Mouse (Mus musculus) liver, postnatal 0 days (tissue): ENCODE measurements around the gene Snx25. TPM values are rescaled to one million over a fixed set of nuclear protein-coding genes. Genes with fewer than 3 reads are reported as not detected.

Experiments
- ATAC-seq: fragments of 200-750 bp; cut with Nextera tagmentation; 2 replicates; pipeline ENCODE4 v1.8.0; 2017; ENCODE audit warnings: mild to moderate bottlenecking, moderate library complexity
- DNase-seq: peaks from one replicate; pipeline ENCODE4 v3.0.0-alpha.2; 2016
- H3K27ac ChIP-seq: fragments of 300-500 bp; sonication (generic); 2 replicates; pipeline ENCODE4 v1.5.1; 2014; ENCODE audit warnings: antibody characterized with exemption, moderate library complexity, mild to moderate bottlenecking, low read depth
- H3K27me3 ChIP-seq: fragments of 300-500 bp; sonication (generic); 2 replicates; pipeline ENCODE4 v1.6.1; 2014; ENCODE audit warnings: low read length, control low read depth, mixed read lengths; ENCODE audit not compliant: insufficient read depth
- H3K36me3 ChIP-seq: fragments of 300-500 bp; sonication (generic); replicated peaks from 2 replicates; pipeline ENCODE4 v1.6.1; 2014; ENCODE audit warnings: mild to moderate bottlenecking, control low read depth, low read length, moderate library complexity, mixed read lengths; ENCODE audit not compliant: insufficient read depth
- H3K4me1 ChIP-seq: fragments of 300-500 bp; sonication (generic); 2 replicates; pipeline ENCODE4 v1.6.1; 2014; ENCODE audit warnings: antibody characterized with exemption, mild to moderate bottlenecking, control low read depth; ENCODE audit not compliant: insufficient read depth
- H3K4me2 ChIP-seq: fragments of 300-500 bp; sonication (generic); 2 replicates; pipeline ENCODE4 v1.6.1; 2014; ENCODE audit warnings: low read depth, mild to moderate bottlenecking, low read length, moderate library complexity, mixed read lengths
- H3K4me3 ChIP-seq: fragments of 300-500 bp; sonication (generic); 2 replicates; pipeline ENCODE4 v1.5.1; 2014; ENCODE audit warnings: low read depth, low read length
- H3K9ac ChIP-seq: fragments of 300-500 bp; sonication (generic); replicated peaks from 2 replicates; pipeline ENCODE4 v1.6.1; 2014; ENCODE audit warnings: mild to moderate bottlenecking, moderate library complexity
- H3K9me3 ChIP-seq: fragments of 300-500 bp; sonication (generic); 2 replicates; pipeline ENCODE4 v1.6.1; 2016; ENCODE audit warnings: mild to moderate bottlenecking, control low read depth, low read length, mixed read lengths
- CTCF ChIP-seq: sonication (generic); IDR thresholded peaks from 2 replicates; pipeline ENCODE4 v1.5.1; 2016; ENCODE audit warnings: antibody characterized with exemption, low read depth
- EP300 ChIP-seq: IDR thresholded peaks from 2 replicates; pipeline ENCODE4 v1.6.1; 2016; ENCODE audit warnings: antibody characterized with exemption, low read depth, mild to moderate bottlenecking
- WGBS: fragments of 180-500 bp; shearing (Covaris S2); extraction: QIAGEN DNeasy Blood & Tissue Kit; methylation state at CpG from one replicate; pipeline ENCODE4 v1.1.7; 2014; ENCODE audit not compliant: insufficient replicate concordance; 5-methylcytosine and 5-hydroxymethylcytosine counted together
- polyA plus RNA-seq: library from polyadenylated mRNA; unstranded; fragments of >200 nt; fragmentation: Nextera tagmentation; extraction: Ambion mirVana; gene quantifications from 2 replicates; pipeline ENCODE4 v1.2.1, GENCODE M21; 2015

Snx25 gene
- 3.7 and 4.2 TPM in 2 replicates for polyA plus RNA-seq

DNA sequence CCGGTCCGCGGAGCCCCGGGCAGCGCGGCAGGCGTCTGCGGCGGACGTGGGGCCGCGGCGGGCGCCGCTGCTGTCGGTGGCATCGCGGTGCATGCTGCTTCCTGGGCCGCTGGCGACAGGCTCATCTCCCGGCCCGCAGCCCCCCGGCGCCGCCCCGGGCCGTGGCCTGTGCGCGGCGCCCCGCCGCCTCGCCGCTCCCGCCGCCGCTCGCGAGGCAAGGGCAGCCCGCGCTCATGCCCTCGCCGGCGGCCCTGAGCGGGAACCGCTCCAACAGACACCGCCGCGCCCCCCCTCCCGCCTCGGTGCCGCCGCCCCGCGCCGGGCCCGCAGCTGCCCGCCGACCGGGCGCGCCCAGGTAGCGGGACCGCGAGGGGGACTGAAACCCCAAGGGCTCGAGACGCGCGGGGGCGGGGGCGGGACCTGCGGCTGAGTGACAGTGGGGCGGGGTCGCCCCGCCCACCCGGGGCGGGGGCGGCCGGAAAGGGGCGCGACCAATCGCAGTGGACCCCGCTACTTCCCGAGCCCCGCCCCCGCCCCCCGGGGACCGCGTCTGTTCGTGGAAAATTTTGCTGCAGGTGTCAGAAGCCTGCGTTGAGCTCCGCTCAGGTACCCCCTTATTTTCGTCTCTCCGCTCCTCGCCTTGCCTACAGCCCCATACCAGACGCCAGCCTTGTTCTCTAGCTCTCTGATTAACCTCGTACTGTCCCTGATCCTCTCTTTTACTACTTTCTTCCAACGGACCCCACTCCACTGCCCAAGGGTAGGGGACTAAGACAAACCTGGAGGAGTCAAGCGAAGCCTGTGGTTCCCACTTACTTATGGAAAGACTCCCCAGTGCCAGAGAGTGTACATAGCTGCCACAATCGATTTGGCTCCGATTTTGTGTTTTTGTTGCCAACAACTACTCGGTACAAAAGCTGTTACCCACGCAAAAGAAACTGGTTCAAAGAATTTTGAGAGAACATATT, at the start of gene Snx25:
Gene Snx25 (minus strand): TSS at position 96 of the 968 bp plus-strand sequence.
- ATAC-seq (peak; percentile 88), DNase-seq (peak; percentile 92)
- H3K4me3 ChIP-seq: peak within 1 kb of the TSS; percentile 84
- no peaks in the 10 kb centered on the region for H3K9me3 ChIP-seq
- peak within 1 kb of the TSS; percentile 57 for H3K27ac ChIP-seq
- peak within 1 kb of the TSS; percentile 100 for H3K4me2 ChIP-seq
- TF ChIP-seq EP300 (no peak), CTCF (no peak)
- peaks cover 3% of the 10 kb centered on the region; the same call in 1 of the 2 replicates for H3K27me3 ChIP-seq
- peaks cover 16% of the 10 kb centered on the region for H3K4me1 ChIP-seq
- no peaks in the 10 kb centered on the region for H3K36me3 ChIP-seq
- 5% methylated on average over 24 of the region's 103 CpGs for WGBS
- H3K9ac ChIP-seq: peak within 1 kb of the TSS; percentile 77

DNA sequence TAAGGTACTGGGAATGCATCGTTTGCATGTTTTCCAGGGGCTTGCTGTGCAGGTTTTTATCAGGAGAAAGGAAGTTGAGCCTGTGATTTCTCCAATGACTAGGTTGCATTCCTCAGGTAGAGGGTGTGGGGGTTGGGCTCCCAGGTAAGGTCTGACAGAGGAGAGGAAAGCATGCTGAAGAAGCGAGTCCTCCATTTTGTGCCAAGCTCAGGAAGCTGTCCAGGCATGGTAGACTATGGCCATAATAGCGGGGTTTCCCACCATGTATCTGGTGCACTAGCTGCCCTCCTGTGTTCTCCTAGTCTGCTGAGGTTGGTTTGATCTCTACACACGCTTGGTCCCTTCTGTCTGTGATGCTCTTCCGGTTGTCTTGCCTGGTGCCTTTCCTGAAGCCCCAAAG, 45.7 kb upstream of the Snx25 start:
- no peaks in the 10 kb centered on the region for H3K9me3 ChIP-seq
- H3K4me3 ChIP-seq: no peak overlapping the region
- peaks cover 21% of the 10 kb centered on the region for H3K36me3 ChIP-seq
- H3K27ac ChIP-seq: no peak overlapping the region
- no peaks in the 10 kb centered on the region for H3K4me1 ChIP-seq
- ATAC-seq: no peak
- TF ChIP-seq CTCF: no peak
- TF ChIP-seq EP300: no peak
- H3K27me3 ChIP-seq: no peaks in the 10 kb centered on the region
- WGBS: 84% methylated on average over 5 of the region's 5 CpGs
- no peak overlapping the region for H3K9ac ChIP-seq
- no peak for DNase-seq
- no peak overlapping the region for H3K4me2 ChIP-seq

DNA sequence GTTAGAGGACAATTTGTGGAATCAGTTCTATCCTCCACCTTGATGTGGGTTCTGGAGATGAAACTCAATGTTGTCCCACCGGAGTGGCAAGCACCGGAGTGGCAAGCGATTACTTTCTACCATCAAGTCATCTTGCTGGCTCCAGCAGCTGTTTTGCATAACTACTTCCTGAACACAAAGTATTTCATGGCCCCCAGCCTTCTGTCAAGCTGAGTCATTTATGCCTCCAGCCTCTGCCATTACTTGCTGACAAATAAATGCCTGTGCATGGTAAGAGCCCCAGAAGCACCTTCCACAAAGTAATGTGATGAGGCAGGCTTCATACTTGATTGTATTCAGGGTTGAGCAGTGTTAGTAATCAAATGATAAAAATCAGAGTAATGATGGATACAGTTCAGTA, 44.9 kb upstream of the Snx25 start:
- H3K27me3 ChIP-seq: no peaks in the 10 kb centered on the region
- H3K36me3 ChIP-seq: peaks cover 22% of the 10 kb centered on the region
- ATAC-seq (no peak), DNase-seq (no peak)
- TF ChIP-seq EP300 (no peak), CTCF (no peak)
- H3K4me1 ChIP-seq: no peaks in the 10 kb centered on the region
- H3K4me3 ChIP-seq: no peak overlapping the region
- H3K4me2 ChIP-seq: no peak overlapping the region
- H3K9ac ChIP-seq: no peak overlapping the region
- 82% methylated on average over 3 of the region's 3 CpGs for WGBS
- no peaks in the 10 kb centered on the region for H3K9me3 ChIP-seq
- H3K27ac ChIP-seq: no peak overlapping the region

DNA sequence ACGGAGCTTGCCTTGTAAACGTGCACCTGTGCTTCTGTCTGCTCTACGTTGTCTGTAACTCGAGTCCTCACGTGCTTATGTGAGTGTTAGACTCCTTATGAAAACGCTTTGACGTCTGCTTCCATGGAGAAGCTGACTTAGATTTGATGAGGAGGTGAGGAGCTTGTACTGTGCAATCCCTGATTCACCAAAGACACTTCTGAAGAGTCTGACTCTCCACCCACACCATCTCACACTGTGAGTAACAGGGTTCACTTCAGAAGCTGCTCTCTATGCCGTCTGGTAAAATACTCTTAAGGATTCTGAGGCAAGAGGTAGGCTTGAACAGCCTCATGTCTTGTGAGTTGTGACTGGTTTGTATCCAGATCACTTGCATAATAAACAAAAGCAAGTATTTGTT, 41.1 kb upstream of the Snx25 start:
- no peaks in the 10 kb centered on the region for H3K9me3 ChIP-seq
- no peaks in the 10 kb centered on the region for H3K27me3 ChIP-seq
- DNase-seq: no peak
- ATAC-seq: no peak
- H3K4me1 ChIP-seq: no peaks in the 10 kb centered on the region
- H3K4me2 ChIP-seq: no peak overlapping the region
- H3K27ac ChIP-seq: no peak overlapping the region
- no peak overlapping the region for H3K4me3 ChIP-seq
- H3K9ac ChIP-seq: no peak overlapping the region
- WGBS: 84% methylated on average over 8 of the region's 8 CpGs
- peaks cover 22% of the 10 kb centered on the region for H3K36me3 ChIP-seq
- TF ChIP-seq EP300 (no peak), CTCF (no peak)

DNA sequence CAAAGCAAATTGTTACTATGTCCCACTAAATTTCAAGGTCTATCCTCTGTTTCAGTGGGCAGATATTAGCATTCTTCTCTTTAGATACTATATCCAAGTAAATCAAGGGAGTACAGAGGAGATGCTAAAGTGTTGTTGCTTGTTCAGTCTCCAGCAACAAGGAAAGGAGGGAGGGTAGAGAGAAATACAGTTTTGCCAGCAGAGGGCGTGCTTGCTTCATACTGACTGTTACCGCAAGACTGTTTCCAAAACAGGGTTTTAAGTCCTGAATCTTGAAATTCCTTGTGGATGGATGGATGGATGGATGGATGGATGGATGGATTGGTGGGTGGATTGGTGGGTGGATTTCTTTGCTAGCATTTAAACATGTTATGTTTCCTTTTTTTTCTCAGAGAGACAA, 33.4 kb upstream of the Snx25 start:
- no peak overlapping the region for H3K4me3 ChIP-seq
- H3K36me3 ChIP-seq: peaks cover 13% of the 10 kb centered on the region
- TF ChIP-seq EP300 (no peak), CTCF (peak; percentile 87)
- no peak overlapping the region for H3K4me2 ChIP-seq
- no peak overlapping the region for H3K27ac ChIP-seq
- 15% methylated on average over 2 of the region's 2 CpGs for WGBS
- no peaks in the 10 kb centered on the region for H3K4me1 ChIP-seq
- DNase-seq: peak; percentile 70
- no peaks in the 10 kb centered on the region for H3K9me3 ChIP-seq
- no peak overlapping the region for H3K9ac ChIP-seq
- no peaks in the 10 kb centered on the region for H3K27me3 ChIP-seq
- ATAC-seq: no peak

DNA sequence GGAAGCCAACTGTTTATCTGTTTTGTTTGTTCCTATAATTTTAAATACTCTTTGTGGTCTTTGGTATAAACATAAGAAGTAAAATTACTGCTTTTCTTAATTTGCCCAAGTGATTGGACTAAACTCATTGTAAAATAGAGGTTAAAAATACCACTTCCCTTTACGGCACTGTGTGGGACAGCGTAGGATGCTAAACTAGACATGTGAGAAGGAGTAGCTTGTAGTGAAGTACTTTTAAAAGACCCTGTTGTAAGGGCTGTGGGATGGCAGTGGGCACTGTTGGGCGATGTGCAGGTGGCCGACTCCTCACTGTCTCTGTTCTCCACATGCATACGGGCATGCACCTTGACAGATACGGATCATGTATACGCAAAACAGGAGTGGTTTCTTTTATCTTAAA, 28.2 kb upstream of the Snx25 start:
- ATAC-seq (no peak), DNase-seq (no peak)
- H3K27ac ChIP-seq: no peak overlapping the region
- no peak overlapping the region for H3K4me3 ChIP-seq
- WGBS: 88% methylated on average over 7 of the region's 7 CpGs
- no peaks in the 10 kb centered on the region for H3K27me3 ChIP-seq
- no peak overlapping the region for H3K9ac ChIP-seq
- peaks cover 10% of the 10 kb centered on the region for H3K36me3 ChIP-seq
- H3K9me3 ChIP-seq: no peaks in the 10 kb centered on the region
- H3K4me2 ChIP-seq: no peak overlapping the region
- no peaks in the 10 kb centered on the region for H3K4me1 ChIP-seq
- no peak for TF ChIP-seq CTCF
- no peak for TF ChIP-seq EP300
